Mouse (Mus musculus) cerebellum, adult 2 months (tissue): ENCODE data around the gene Fosb.

Source experiments
- CTCF ChIP-seq: fragments of 200-500 bp; IDR thresholded peaks from 2 replicates; pipeline ENCODE4 v1.5.1; 2011; ENCODE audit warnings: low read depth, mild to moderate bottlenecking, control low read depth, low read length, moderate library complexity, borderline replicate concordance; ENCODE audit not compliant: insufficient read depth
- POLR2A ChIP-seq: fragments of 200-500 bp; IDR thresholded peaks from 2 replicates; pipeline ENCODE4 v1.6.1; 2011; ENCODE audit warnings: low read length, control low read depth, borderline replicate concordance; ENCODE audit not compliant: insufficient read depth

DNA sequence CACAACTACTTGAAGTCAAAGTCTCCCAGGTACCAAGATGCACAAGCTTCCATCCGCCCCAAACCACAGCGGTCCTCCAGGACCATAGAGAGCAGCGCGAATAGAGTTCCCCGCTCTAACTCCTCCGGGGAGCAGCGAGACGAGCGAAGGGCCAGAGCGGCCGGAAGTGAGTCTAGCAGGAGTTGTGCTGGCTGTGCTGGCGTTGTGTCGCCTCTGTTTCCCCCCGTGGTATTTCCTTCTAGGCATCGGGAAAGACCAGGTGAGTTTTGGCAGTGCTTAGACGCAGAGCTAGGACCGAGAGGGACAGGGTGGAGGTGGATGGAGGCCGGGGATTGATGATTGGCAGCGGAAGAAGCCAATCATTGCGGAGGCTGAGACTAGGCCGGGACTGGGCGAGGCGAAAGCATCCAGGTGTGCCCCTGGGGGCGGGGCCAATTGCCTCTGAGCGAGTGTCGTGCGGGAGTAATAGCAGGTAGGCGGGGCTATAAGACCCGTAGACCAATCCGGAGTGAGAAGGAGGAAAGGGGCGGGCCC lies 35.2 kb upstream of the Fosb start:
- TF ChIP-seq CTCF, result no peak
- peak; percentile 63; the same call in 1 of the 2 replicates for TF ChIP-seq POLR2A
